Mouse (Mus musculus): Measurements from ENCODE around the gene Gm3187.
"Not testable (repeated sequence)": the region's sequence is repeated elsewhere in the genome, so short reads cannot be mapped to it uniquely, and the experiment has no call there.

Gm3187 gene

DNA sequence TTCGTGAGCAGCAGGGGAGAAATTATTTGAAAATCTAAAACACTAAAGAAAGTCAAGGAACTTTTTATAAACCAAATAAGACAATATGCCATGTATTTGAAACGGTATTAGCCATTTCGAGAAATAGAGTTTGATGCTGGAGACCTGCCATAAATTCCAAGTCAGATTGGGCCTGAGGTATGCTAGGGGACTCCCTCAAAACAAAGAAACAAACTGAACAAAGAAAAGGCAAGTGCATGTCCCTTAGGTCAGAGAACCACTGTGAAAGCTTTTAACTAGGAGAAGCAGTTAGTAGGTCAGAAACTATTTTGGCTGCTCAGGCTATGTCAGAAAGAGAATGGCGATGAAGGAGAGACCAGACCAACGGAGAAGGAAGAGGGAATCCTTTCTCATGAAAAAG lies at the start of gene Gm3187:
Gene Gm3187 (plus strand): TSS at position 301 of the 400 bp plus-strand sequence.
- DNase-seq (ENCODE audit: low spot score) = not testable (repeated sequence)

DNA sequence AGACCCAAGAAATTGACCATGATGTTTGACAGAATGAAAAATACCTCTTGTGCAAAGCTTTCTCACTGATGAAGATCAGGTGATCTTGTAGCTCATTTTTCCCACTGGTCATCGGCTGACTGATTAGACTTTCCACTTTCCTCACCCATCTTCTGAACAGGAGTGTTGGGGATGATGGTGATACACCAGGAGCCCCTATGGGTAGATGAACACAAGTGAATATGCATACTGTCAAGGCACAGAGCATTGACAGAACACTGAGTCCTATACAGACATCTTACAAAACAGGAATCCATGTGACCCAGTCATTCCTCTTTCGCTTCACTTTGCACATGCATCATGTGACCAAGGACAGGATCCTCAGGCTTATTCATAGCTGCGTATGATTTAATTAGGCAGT lies 28.6 kb upstream of the Gm3187 start, which contains the start of gene Gm3194:
Gene Gm3194 (minus strand): TSS at position 101 of the 400 bp plus-strand sequence.
- DNase-seq (ENCODE audit: low spot score) = not testable (repeated sequence)

DNA sequence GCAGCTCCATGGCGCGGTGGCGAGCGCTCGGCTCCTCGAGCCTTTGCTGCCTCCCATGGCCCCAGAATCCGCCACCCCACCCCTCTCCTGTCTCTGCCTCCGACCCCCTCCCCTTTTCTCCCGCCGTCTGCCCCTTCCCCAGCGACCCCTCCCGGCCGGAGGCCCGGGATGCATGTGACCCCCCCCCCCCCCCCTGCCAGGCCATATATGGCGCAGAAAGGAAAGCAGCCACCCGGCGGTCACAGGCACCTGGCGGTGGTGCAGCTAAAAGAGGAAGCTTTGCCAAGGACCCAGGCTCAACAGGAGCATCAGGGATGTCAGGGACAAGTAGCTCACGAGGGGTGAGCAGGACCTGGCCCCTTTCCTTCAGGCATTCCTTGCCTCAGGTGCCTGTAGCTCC lies 23.5 kb upstream of the Gm3187 start:
- not testable (repeated sequence) for DNase-seq (ENCODE audit: low spot score)

DNA sequence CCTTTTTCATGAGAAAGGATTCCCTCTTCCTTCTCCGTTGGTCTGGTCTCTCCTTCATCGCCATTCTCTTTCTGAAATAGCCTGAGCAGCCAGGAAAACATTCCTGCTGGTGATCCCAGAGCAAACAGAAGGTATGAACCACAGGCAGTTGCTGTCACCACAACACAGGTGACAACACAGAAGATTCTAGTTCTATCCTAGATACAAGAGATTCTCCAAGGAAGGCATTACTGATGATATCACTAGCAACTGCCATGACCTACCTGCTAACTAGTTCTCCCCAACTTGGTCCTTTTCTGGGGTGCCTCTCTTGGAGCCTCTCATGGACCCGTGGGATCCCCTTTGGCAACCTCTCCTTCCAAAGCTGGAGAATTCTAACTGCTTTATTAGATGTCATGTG lies 6.3 kb upstream of the Gm3187 start, which contains the start of gene Gm8246:
Gene Gm8246 (minus strand): TSS at position 101 of the 400 bp plus-strand sequence.
- DNase-seq (ENCODE audit: low spot score) = not testable (repeated sequence)

DNA sequence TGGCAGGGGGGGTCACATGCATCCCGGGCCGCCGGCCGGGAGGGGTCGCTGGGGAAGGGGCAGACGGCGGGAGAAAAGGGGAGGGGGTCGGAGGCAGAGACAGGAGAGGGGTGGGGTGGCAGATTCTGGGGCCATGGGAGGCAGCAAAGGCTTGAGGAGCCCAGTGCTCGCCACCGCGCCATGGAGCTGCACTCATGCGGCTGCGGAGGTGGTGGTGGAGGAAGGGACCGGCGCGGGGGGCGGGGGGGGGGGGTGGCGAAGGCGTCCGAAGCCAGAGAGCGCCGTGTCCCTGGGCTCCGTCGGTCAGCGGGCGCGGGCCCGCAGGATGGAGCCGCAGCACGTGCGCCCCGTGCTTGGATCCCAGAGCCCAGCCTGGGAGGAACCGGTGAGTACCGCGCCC lies 17.4 kb downstream of the Gm3187 start, which contains the start of gene Gm3488:
Gene Gm3488 (plus strand): TSS at position 301 of the 400 bp plus-strand sequence.
- DNase-seq (ENCODE audit: low spot score) = not testable (repeated sequence)

DNA sequence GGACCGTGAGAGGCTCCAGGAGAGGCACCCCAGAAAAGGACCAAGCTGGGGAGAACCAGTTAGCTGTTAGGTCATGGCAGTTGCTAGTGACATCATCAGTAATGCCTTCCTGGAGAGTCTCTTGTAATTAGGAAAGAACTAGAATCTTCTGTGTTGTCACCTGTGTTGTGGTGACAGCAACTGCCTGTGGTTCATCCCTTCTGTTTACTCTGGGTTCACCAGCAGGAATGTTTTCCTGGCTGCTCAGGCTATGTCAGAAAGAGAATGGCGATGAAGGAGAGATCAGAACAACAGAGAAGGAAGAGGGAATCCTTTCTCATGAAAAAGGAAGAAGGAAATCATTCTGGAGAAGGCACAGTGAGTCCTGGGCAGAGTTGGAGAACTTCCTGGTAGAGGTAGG lies 54.2 kb downstream of the Gm3187 start, which contains the start of gene Gm3532:
Gene Gm3532 (plus strand): TSS at position 301 of the 400 bp plus-strand sequence.
- not testable (repeated sequence) for DNase-seq (ENCODE audit: low spot score)
